Mouse (Mus musculus): ENCODE results near the gene Lamb1.

DNA sequence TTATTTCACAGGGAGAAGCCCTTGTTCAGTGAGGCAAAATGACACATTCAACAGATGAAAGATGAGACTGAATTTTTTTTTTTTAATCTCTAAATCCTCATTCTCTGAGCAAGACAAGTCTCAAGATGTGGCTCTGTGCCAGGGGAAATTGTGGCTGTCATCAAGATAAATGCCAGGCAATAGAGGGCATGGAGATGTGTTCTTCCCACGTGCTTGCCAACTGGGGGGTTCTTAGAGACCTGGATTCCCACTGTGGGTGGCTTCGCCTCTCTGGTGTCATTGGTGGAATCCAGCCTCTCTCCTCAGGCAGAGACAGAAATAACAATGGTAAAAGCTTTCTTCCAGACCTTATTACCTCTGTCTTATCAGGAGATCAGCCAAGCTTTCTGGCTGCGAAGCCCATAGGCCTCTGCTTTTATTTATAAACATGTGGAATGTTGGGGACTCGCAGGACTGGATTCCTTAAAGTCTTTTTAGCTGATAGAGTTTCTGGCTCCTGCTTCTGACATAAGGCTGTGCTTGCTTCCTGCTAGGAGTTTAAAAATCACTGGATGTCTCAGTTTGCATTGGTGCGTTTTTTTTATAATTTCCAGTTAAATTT, 41.1 kb downstream of the Lamb1 start:
- TF ChIP-seq POLR2A (IDR thresholded peaks at IDR 0.05; ENCODE audit: control insufficient read depth, extremely low read depth, insufficient read depth, low read length, poor library complexity) (no peak), CTCF (IDR thresholded peaks at IDR 0.05; ENCODE audit: borderline replicate concordance, control insufficient read depth, extremely low read depth, insufficient read depth, low read length, poor library complexity) (no peak)

Data from thymus, adult 2 months (tissue).